Mouse (Mus musculus) activated CD4-positive, CD25-positive, alpha-beta regulatory T cell, adult 9 weeks (primary cell): ENCODE results near the gene Gm12216. TPM values are rescaled to one million over a fixed set of nuclear protein-coding genes. Genes with fewer than 3 reads are reported as not detected.

Experiments
- polyA plus RNA-seq: library from polyadenylated mRNA; unstranded; fragments of 100-300 nt; shearing (Covaris generic); gene quantifications from one replicate; pipeline ENCODE4 v1.2.1, GENCODE M21; 2017

Gene Gm12216
- 38.1 TPM for polyA plus RNA-seq

DNA sequence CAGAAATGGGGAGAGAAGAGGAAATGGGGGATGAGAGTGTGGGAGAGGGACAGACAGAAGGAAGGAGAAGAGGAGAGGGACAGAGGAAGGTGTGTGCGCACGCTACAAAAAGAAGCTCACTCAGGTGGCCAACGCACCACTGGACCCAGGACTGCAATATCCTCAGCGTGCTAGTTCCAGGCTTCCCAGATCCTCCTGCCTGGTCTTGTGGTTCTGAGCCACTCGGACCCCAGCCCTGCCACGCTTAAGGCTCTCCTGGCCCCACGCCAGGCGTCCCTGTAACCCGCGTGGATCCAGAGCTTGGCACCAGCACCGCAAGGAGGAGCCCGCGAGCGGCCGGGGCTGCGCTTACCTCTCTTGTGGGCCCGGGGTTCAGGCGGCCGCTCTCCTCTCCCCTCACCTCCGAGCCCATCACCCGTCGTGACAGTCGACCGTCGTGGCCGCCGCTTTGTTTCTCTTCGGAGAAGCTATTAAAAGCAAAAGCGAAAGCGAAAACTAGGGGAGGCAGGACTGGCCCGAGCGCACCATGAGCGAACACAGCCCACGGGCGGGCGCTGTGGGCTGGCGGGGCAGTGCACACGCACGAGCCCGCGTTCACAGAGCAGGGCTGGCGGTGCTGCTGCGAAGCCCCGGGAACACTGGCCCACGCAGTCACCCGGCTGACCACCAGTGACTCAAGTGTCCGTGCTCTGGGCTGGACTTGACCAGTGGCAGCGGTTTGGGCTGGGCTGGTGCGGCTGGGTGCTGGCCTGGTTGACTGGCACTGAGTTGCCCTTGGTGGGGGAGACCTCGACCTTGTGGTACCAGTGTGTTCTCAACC lies at the start of gene Gm12216:
Gene Gm12216 (minus strand): TSS at position 496 of the 820 bp plus-strand sequence.

DNA sequence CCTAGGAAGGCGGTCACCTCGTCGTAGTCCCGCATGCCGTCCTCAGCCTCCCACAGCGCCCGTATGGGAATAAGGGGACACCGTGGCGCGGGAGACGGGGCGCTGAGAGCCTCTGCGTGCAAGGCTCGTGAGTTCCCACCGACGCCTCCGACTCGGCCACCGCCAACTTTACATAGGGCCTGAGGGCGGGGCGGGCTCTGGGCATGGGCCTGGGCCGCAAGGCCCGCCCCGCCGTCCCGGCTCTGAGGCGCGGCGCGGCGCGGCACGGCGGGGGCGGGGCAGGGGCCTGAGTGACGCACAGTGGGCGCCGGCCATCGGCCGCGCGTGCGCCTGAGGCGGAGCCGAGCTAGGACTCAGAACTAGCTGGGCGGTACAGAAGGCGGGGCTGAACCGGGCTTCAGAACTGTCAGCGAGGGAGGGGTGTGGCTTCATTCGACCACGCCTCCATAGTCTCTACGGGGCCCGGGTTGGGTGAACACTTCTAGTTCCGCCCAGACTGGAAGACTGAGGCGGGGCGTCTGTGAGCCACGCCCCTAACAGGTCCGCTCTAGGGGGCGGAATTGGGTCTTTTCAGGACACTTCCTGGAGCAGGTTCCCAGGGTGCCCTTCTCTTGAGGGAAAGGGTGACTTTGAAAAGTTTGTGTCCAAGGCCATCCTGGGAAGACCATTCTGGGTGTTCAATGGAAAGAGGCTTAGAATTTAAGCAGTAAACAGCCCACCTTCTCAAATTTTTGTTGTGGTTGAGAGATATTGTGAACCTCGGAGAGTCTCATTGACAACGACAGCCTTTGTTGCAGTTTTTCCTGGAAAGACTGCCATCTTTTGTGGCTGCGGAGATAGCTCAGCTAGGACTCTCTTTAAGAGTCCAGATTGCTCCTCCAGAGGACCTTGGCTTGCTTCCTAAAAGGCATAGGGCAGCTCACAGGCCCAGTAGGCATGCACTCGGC lies 32.7 kb upstream of the Gm12216 start, which contains the start of gene Slc22a5:
Gene Slc22a5 (minus strand): TSS at position 156 of the 947 bp plus-strand sequence.

DNA sequence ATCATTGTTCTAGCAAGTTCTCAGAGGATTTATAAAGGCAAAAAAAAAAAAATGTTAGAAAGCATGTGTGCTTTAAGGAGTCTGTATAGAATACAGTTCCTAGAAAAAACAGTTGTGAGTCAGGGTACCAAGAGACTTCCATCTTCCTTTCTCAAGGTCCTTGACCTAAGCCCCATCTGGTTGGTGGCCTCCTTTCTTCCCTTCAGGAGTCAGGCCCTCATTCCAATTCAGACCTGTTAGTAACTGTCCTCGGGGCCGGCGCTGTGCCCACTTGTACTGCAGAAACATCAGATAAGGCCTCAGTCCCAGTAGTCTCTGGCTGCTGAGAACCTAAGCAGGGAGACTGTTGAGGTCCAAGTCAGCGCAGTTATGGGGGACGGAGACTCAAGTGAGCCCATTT lies 86.0 kb downstream of the Gm12216 start, which contains the start of gene Gm17334:
Gene Gm17334 (minus strand): TSS at position 101 of the 400 bp plus-strand sequence.

DNA sequence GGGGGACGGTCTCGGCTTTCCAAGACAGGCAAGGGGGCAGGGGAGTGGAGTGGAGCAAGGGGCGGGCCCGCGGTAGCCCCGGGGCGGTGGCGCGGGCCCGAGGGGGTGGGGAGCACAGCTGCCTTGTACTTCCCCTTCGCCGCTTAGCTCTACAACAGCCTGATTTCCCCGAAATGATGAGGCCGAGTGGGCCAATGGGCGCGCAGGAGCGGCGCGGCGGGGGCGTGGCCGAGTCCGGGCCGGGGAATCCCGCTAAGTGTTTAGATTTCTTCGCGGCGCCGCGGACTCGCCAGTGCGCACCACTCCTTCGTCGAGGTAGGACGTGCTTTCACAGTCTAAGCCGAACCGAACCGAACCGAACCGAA lies 89.3 kb downstream of the Gm12216 start, which contains the start of gene Irf1:
Gene Irf1 (plus strand): TSS at position 255 of the 365 bp plus-strand sequence.

Other genes with a start within 250 kb of the Gm12216 start
- gene Il4, start 240.6 kb downstream of the Gm12216 start, polyA plus RNA-seq, result 4.7 TPM
- not detected for gene Il13, start 224.6 kb downstream of the Gm12216 start, polyA plus RNA-seq
- 50.6 TPM for gene Rad50, start 151.9 kb downstream of the Gm12216 start, polyA plus RNA-seq
- not detected for gene Il5, start 138.5 kb downstream of the Gm12216 start, polyA plus RNA-seq
- gene Irf1, start 89.2 kb downstream of the Gm12216 start, polyA plus RNA-seq, result 464 TPM
- gene Gm17334, start 86.1 kb downstream of the Gm12216 start, polyA plus RNA-seq, result 3.6 TPM
- 36.4 TPM for gene Slc22a5, start 32.4 kb upstream of the Gm12216 start, polyA plus RNA-seq
- 0.42 TPM for gene Slc22a21, start 121.1 kb upstream of the Gm12216 start, polyA plus RNA-seq
- gene Slc22a4, start 168.8 kb upstream of the Gm12216 start, polyA plus RNA-seq, result 0.27 TPM
- gene Pdlim4, start 209.8 kb upstream of the Gm12216 start, polyA plus RNA-seq, result 1.2 TPM
- gene P4ha2, start 240.8 kb upstream of the Gm12216 start, polyA plus RNA-seq, result not detected